Mouse (Mus musculus) brown adipose tissue, adult 24 weeks (tissue): ENCODE measurements around the gene Gm10337. TPM values are rescaled to one million over a fixed set of nuclear protein-coding genes. Genes with fewer than 3 reads are reported as not detected.

Experiments
- H3K27ac ChIP-seq: fragments of 200-500 bp; replicated peaks from 2 replicates; pipeline ENCODE4 v1.5.1; 2012; ENCODE audit warnings: low read depth, mild to moderate bottlenecking, low read length
- H3K4me1 ChIP-seq: fragments of 200-500 bp; 2 replicates; pipeline ENCODE4 v1.6.1; 2012; ENCODE audit warnings: low read length, mixed read lengths; ENCODE audit not compliant: control insufficient read depth, insufficient read depth, insufficient read length
- H3K4me3 ChIP-seq: fragments of 200-500 bp; 2 replicates; pipeline ENCODE4 v1.5.1; 2012; ENCODE audit warnings: low read depth, mild to moderate bottlenecking, low read length, moderate library complexity; ENCODE audit not compliant: insufficient read depth
- polyA plus RNA-seq: library from polyadenylated mRNA; stranded (reverse); fragments of >200 nt; gene quantifications from 2 replicates; pipeline ENCODE4 v1.2.4, GENCODE M21; 2012; ENCODE audit not compliant: missing spikeins, insufficient read depth, insufficient read length

Gene Gm10337
- polyA plus RNA-seq = not detected in 2 replicates

- Histone ChIP-seq H3K4me1 (no peaks in the 10 kb centered on the region; the same call in 1 of the 2 replicates), H3K4me3 (no peak within 1 kb of the TSS), H3K27ac (no peak within 1 kb of the TSS)
These were observed at the start of gene Gm10337 for GRCm38 (mm10) chr15:102503447-102503846. Gm10337 (plus strand) TSS chr15:102503722.

- peaks cover 10% of the 10 kb centered on the region for H3K4me1 ChIP-seq
These were observed 47.5 kb upstream of the Gm10337 start for GRCm38 (mm10) chr15:102455993-102456392.

GRCm38 (mm10) chr15:102458050-102458736, 45.3 kb upstream of the Gm10337 start:
- Histone ChIP-seq H3K4me3 (peak overlapping the region; percentile 57; the same call in 1 of the 2 replicates), H3K4me1 (peaks cover 9% of the 10 kb centered on the region), H3K27ac (peak overlapping the region; percentile 76)

More at GRCm38 (mm10) chr15:102455993-102456392, 47.5 kb upstream of the Gm10337 start:
- no peak overlapping the region for H3K4me3 ChIP-seq
- H3K27ac ChIP-seq = no peak overlapping the region

- Histone ChIP-seq H3K4me1 (peaks cover 9% of the 10 kb centered on the region), H3K4me3 (peak within 1 kb of the TSS; percentile 57), H3K27ac (peak within 1 kb of the TSS; percentile 76)
These were observed 44.6 kb upstream of the Gm10337 start, which contains the start of gene Prr13 for GRCm38 (mm10) chr15:102458904-102459317. Prr13 (plus strand) TSS chr15:102459028.

DNA sequence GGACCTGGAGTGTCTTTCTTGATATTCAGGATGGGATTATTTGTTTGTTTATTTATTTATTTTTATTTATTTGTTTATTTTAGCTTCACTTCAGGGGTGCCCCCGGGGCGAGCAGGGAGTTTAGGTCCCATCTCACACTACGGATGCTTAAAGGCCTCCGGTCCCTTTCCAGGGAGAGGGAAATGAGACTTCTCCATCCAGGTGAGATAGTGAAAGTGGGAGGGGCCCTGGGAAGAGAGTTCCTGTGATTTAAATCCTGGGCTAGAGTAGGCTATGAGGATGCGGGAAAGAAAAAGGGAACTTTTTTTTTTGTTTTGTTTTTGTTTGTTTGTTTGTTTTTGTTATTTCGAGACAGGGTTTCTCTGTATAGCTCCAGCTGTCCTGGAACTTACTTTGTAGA, 44.1 kb upstream of the Gm10337 start:
- H3K4me1 ChIP-seq = peaks cover 9% of the 10 kb centered on the region
- peak overlapping the region; percentile 70 for H3K27ac ChIP-seq

GRCm38 (mm10) chr15:102459847-102460246, 43.7 kb upstream of the Gm10337 start:
- Histone ChIP-seq H3K4me1 (peaks cover 9% of the 10 kb centered on the region), H3K27ac (peak overlapping the region; percentile 70), H3K4me3 (peak overlapping the region; percentile 57)

More for the DNA sequence above, 44.1 kb upstream of the Gm10337 start:
- peak overlapping the region; percentile 57 for H3K4me3 ChIP-seq

GRCm38 (mm10) chr15:102460409-102460808, 43.1 kb upstream of the Gm10337 start:
- H3K27ac ChIP-seq = peak overlapping the region; percentile 70
- peak overlapping the region; percentile 57 for H3K4me3 ChIP-seq
- H3K4me1 ChIP-seq = peaks cover 9% of the 10 kb centered on the region

DNA sequence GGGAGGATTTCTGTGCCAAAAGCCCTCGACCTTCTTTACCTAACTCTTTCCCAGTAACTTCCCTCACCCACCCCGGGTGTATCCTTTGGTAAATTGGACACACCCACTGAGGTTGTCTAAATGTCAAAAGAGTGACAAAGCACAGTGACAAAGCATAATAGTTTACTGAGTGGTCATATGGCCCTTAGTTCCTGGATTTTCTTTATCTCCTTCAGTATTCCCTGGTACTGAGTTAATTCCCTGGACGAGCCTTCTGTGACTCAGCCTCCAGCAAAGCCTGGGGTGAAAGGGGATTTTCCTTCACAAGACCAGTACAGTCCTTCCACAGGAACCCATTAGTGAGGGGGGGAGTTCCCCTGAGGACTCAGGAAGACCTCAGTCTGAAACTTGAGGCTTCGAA, 42.6 kb upstream of the Gm10337 start:
- peaks cover 9% of the 10 kb centered on the region for H3K4me1 ChIP-seq
- H3K27ac ChIP-seq = peak overlapping the region; percentile 70
- peak overlapping the region; percentile 57 for H3K4me3 ChIP-seq

GRCm38 (mm10) chr15:102461430-102462075, 42.0 kb upstream of the Gm10337 start:
- peak overlapping the region; percentile 70 for H3K27ac ChIP-seq
- H3K4me1 ChIP-seq = peaks cover 9% of the 10 kb centered on the region
- peak overlapping the region; percentile 57; the same call in 1 of the 2 replicates for H3K4me3 ChIP-seq

- Histone ChIP-seq H3K4me1 (peaks cover 9% of the 10 kb centered on the region), H3K27ac (no peak overlapping the region)
These were observed 39.9 kb upstream of the Gm10337 start for GRCm38 (mm10) chr15:102463666-102464065.

DNA sequence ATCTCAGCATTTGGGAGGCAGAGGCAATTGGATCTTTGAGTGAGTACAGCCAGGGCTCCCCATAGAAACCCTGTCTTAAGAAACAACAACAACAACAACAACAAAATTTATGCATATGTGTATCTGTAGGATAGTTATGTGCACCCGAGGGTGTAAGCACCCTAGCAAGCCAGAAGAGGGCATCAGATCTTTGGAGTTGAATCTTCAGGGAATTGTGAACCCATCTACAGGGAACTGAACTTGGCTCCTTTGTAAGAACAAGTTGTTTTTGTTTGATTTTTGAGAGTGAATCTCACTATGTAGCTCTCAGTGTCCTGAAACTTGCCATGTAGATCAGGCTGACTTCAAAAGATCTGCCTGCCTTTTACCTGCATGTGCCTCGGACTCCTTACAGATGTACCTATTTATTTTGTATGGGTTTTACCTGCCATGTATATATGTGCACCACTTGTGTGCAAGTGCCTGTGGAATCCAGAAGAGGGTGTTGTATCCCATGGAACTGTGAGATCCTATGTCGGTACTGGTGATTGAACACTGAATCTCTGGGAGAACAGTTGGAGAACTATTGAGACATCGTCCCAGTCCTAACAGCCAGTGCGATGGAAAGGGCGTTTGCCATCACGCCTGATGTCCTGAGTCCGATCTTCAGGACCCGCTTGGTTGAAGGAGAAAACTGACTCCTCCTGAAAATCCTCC, 34.7 kb upstream of the Gm10337 start:
- Histone ChIP-seq H3K27ac (no peak overlapping the region), H3K4me1 (no peaks in the 10 kb centered on the region), H3K4me3 (no peak overlapping the region)

More at GRCm38 (mm10) chr15:102463666-102464065, 39.9 kb upstream of the Gm10337 start:
- no peak overlapping the region for H3K4me3 ChIP-seq

GRCm38 (mm10) chr15:102470183-102470604, 33.3 kb upstream of the Gm10337 start, which contains the start of gene Pcbp2:
Pcbp2 (plus strand) TSS chr15:102470539.
- H3K27ac ChIP-seq = peak within 1 kb of the TSS; percentile 95
- peak within 1 kb of the TSS; percentile 99 for H3K4me3 ChIP-seq
- no peaks in the 10 kb centered on the region for H3K4me1 ChIP-seq

GRCm38 (mm10) chr15:102470605-102471294, 32.8 kb upstream of the Gm10337 start:
- Histone ChIP-seq H3K27ac (peak overlapping the region; percentile 95), H3K4me1 (no peaks in the 10 kb centered on the region), H3K4me3 (peak overlapping the region; percentile 99)

DNA sequence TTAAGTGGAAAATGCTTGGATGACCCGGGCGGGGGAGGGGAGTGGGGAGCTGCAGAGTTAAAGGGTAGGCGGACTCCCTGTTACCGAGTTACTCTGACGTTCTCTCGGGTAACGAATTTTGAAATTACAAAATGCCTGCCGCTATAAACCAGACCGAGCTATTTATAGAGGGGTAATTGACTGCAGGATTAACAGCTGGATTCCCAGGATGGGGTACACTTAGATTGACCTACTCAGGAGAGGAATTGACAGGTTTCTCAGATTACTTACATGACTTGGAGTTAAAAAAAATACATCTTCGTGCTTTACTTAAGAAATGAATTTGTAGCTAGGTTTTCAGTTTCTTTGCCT, 32.3 kb upstream of the Gm10337 start:
- Histone ChIP-seq H3K4me1 (no peaks in the 10 kb centered on the region), H3K27ac (no peak overlapping the region), H3K4me3 (peak overlapping the region; percentile 99)
